Mouse (Mus musculus): ENCODE measurements around the gene Gtf2h2.
"Not testable (repeated sequence)": the region's sequence is repeated elsewhere in the genome, so short reads cannot be mapped to it uniquely, and the experiment has no call there.

Gtf2h2 gene

DNA sequence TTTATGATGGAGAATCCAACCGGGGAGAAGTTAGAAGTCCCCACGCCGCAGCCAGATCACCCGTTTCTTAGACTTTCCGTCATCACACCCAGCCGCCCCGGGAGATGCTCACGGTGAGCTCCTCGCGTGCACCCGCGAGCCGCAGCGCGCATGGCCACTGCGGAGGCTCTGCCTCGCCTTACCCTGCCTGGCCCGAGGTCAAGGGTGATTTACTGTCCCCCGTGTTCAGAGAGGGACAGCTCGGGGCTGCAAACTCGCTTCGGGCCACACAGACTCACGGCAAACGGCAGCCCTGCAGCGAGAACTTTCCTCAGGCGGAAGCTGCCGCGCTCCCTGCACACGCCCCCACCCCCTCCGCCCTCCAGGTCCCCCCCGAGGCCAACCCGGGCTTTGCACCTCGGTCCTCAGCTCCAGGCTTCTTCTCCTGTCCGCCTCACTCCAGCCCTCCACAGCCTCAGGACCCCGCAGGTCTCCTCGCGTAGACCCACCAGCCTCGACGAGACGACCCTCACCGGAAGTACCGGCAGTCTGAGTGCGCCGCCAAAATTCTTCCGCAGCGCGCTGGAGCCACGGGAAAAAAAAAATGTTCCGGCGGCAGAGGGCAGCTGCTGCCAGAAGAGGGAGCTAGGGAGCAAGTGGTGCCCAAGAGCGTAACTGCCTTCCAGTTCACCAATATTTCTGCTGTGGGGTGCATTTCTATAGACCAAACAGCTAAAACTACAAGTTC is at the start of gene Gtf2h2:
Gene Gtf2h2 (minus strand): TSS at position 519 of the 727 bp plus-strand sequence.
- DNase-seq (ENCODE audit: low spot score) = peak; percentile 87

GRCm38 (mm10) chr13:100536149-100536548 is 43.8 kb upstream of the Gtf2h2 start:
- no peak for DNase-seq (ENCODE audit: low spot score)

DNA sequence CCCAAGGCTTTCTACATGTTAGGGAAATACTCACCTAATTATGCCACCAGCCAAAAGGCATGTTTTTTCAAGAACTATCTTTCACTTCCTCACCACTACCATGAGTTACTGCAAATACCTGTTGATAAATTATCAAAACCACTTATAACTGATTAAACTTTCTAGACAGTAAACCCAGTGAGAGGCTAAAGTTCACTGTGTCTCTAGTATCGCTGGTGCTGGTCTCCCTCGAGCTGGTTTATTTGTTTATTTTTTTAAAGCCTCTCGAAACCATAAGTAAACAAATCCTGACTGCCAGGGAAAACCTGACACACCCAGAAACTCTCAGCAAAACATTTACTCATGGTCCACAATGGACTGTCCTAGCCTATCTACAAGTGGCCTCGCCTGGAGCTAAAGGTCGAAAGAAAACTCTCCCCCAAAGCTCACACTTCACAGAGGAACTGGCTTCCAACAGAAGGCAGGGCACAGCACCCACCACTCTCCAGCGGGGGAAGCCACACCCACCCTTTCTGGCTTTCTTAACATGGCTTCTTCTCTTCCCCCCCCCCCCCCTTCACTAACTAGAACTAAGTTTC is 40.5 kb upstream of the Gtf2h2 start:
- no peak for DNase-seq (ENCODE audit: low spot score)

GRCm38 (mm10) chr13:100526649-100527038 is 34.3 kb upstream of the Gtf2h2 start:
- DNase-seq (ENCODE audit: low spot score) = no peak

DNA sequence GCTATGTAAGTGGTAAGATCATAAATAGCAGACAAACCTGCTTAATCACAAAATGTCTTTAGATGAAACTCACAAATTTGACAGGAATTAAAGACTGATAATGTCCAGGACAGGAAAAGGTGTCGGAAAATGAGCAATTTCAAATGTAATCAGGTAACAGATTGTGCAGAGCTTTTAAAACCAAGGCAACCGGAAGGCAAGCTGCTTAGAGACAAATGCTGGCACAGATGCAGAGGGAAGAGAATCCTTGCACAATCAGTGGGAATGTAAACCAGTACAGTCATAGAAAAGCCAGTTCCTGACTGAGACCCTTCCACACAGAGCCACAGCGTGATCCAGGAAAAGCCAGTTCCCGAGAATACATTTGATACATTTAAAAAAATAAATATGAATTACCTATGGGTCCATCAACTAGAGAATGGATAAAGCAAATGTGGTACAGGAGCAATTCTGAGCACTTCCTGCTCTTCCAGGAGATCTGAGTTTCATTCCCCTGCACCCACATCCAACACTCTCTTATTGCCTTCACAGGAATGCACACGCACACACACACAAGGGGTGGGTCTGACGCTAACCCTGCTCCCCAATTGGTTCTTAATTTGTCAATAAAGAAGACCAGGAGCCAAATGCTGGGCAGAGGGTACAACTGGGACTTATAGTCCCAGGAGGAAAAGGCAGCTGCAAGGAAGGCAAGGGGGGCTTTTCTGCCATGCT is 33.7 kb upstream of the Gtf2h2 start:
- no peak for DNase-seq (ENCODE audit: low spot score)

DNA sequence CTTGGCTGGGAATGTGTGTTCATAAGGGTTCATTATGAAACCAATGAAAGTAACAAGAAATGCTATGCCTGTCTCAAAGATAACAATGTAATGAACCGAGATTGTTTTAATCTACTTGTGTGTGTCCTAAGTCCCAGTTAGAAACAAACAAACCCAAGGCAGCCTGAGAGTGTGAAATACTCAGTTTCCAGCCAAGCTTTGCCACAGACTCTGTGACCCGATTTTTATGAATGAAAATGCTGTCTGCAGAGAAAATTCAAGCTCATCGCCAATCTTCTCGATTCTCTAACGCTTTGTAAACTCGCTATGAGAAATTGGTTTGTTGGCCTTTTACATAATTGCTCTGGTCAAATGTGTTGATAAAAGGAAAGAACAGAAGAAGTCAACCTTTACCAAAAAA is 32.5 kb upstream of the Gtf2h2 start:
- no peak for DNase-seq (ENCODE audit: low spot score)

DNA sequence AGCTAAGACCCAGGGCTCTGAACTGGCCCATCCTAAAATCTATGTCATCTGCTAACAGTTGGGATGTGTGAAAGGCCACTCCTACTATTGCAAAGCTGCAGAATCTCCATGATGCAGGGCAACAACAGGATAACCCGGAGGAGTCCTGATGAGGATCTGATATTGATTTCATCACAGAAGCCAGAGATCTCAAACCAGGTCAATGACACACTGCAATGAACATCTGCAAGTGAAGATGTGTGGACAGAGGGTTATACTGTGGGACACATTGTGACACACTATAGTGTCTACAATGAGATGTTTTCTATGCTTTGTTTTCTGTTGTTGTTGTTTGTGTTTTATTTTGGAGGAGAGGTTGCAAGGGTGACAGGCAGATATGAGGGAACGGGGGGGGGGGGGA is 31.3 kb upstream of the Gtf2h2 start:
- DNase-seq (ENCODE audit: low spot score) = no peak

GRCm38 (mm10) chr13:100521724-100522591 is 29.6 kb upstream of the Gtf2h2 start:
- no peak for DNase-seq (ENCODE audit: low spot score)

DNA sequence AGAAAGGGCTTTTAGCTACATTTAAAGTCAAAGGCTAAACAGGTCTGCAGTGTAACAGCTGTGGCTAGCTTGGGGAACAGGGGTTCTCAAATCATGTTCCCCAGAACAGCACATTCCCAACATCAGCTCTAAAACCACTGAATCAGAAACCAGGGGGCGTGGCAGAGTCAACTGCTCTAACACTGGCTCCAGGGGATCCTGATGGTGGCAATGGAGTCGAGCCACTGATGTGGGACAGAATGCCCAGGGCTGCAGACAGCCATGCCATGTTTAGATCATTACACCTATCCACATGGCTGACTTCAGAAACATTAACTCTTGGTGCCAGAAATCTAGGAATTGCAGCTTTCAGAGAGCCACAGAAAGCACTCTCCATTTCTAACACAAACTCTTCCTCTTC is 26.8 kb upstream of the Gtf2h2 start:
- no peak for DNase-seq (ENCODE audit: low spot score)

DNA sequence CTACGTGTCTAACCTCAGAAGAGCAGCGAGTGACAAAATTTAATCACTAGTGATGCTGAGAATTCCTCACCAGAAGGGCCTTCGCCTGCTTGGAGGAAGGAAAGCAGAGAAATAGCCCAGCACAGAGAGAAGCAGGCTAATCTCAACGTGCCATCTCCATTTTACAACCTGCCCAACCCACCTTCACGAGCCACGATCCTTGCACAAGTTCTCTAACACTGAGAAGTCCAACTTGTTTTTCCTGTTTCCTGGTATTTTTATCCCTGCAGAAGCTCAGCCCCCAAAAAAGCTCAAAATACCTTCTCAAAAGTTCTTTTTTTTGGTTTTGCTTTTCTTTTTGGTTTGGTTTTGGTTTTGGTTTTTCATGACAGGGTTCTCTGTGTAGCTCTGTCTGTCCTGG is 25.8 kb upstream of the Gtf2h2 start:
- DNase-seq (ENCODE audit: low spot score) = no peak

- DNase-seq (ENCODE audit: low spot score) = no peak
Observed at GRCm38 (mm10) chr13:100517652-100518153, 25.3 kb upstream of the Gtf2h2 start.

DNA sequence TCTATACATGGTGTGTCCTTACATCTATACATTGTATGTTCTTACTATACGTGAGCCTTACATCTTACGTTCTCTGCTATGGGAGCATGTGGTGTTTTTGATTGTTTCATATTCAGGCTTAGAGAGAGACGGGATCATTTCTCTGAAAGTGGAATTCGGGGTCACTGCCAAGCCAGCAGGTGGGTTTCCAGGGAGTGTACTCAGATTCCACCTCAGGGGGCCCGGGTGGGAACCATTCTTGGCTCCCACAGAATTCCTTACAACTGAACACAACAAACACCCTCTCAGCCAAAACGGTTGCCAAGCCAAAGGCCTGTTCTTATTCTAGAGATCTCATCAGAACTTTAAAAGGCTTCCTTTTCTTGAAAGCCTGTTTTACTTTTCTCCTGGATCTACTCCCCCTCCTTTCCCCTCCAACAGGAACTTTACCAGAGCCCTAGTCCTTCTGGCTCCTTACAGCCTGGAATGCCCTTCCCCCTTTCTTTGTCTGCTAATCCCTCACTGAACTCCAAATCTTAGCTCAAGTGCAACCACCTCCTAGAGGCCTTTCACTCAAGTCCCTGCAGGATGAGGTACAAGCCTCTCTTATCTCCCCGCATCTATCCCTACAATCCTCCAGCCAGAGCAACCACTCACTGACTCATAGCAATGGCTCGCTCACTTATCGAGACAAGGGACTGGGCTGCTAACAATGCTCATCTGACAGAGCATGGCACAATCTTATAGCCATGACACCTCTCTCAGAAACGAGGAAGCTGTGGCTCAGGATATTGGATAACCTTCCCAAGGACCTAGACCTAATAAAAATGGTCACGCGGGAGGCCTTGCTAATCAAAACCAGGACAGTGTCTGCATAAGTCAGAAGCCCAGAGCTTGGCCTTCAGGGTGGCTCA is 24.1 kb upstream of the Gtf2h2 start:
- no peak for DNase-seq (ENCODE audit: low spot score)

GRCm38 (mm10) chr13:100512792-100513191 is 20.4 kb upstream of the Gtf2h2 start:
- no peak for DNase-seq (ENCODE audit: low spot score)

DNA sequence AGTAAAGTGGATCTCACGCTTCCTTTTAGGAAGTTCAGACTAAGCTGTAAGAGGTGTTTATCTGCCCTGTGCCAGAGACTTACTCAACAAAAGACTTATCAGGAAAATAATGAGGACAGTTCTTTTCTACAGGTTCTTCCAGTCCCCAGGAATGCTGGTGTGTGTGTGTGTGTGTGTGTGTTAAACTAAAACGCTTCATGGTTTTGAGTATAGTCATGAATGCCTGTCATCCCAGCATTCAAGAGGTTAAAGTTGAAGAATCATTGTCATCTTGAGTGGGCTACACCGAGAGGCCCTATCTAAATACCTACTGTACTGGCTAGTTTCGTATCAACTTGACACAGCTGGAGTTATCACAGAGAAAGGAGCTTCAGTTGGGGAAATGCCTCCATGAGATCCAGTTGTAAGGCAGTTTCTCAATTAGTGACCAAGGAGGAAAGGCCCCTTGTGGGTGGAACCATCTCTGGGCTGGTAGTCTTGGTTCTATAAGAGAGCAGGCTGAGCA is 19.5 kb upstream of the Gtf2h2 start:
- peak; percentile 51 for DNase-seq (ENCODE audit: low spot score)

DNA sequence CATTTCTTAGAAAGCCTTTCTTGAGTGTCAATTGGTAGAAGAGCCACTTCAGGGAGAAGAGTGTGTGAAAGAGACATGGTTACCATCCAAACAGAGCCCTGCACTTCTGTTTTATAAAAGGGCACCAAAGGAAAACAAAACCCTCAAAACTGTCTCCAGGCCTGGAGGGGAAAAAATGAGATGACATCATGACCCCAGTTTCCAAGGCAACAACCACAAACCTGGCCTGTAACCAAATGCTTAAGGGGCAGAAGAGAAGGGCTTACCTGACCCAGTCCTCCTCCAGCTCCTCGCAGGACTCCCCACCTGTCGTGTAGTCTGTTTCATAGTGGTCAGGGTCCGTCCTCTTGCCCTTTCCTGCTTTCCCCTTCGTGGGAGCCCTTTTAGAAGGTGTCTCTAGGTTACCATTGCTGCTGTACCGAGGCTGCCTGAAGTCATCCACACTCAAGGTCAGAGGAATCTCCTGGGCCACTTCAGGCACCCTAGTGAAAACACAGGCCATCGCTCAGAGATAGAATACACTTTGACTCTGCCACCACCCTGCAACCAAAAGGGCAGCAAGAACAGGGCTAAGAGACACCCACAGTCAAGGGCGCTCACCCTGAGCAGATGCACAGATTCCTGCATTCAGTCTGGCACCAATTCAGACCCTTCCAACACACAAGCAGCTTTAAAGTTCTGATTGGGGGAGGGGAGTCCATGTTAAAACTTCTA is 18.9 kb upstream of the Gtf2h2 start:
- peak; percentile 31 for DNase-seq (ENCODE audit: low spot score)

- not testable (repeated sequence) for DNase-seq (ENCODE audit: low spot score)
Observed at GRCm38 (mm10) chr13:100499625-100500024, 7.2 kb upstream of the Gtf2h2 start.

- no peak for DNase-seq (ENCODE audit: low spot score)
Observed at GRCm38 (mm10) chr13:100495337-100495736, 3.0 kb upstream of the Gtf2h2 start.

- DNase-seq (ENCODE audit: low spot score) = not testable (repeated sequence)
Observed at GRCm38 (mm10) chr13:100494370-100494769, 2.0 kb upstream of the Gtf2h2 start.

DNA sequence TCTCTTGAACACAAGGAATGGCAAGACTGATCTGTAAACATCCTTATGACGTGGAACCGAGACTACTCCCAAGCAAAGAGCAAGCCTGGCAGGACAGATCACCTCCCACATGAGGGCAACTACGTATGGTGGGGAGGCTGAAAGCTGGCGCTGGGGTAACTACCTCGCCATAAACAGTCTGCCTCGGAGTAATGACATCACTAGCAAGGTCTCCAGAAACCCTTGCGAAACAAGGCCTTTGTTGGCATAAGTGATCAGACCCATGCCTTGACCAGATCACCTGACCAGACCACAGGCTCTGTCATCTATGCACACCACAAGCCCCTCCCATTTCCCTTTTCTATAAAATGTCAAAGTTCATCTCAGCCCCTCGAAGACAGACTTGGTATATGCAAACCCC is 934 bp upstream of the Gtf2h2 start:
- DNase-seq (ENCODE audit: low spot score) = no peak

- no peak for DNase-seq (ENCODE audit: low spot score)
Observed at GRCm38 (mm10) chr13:100491623-100492022, 756 bp downstream of the Gtf2h2 start.

All from c-Kit-positive CD71-positive TER-119-positive erythroid progenitor cells, embryonic 14.5 days (primary cell).